Mouse (Mus musculus): ENCODE data around the gene Sap18. TPM values are rescaled to one million over a fixed set of nuclear protein-coding genes. Genes with fewer than 3 reads are reported as not detected.
"Not testable (repeated sequence)": the region's sequence is repeated elsewhere in the genome, so short reads cannot be mapped to it uniquely, and the experiment has no call there.

Gene Sap18
- polyA plus RNA-seq (2015; fragmentation: Nextera tagmentation; extraction: Ambion mirVana): 17.3 and 17.9 TPM in 2 replicates

- ATAC-seq (replicated peaks; ENCODE audit: low FRiP score, low read depth) (peak; percentile 97), DNase-seq (ENCODE audit: low spot score) (peak; percentile 99)
- peak within 1 kb of the TSS; percentile 73 for H3K4me2 ChIP-seq (ENCODE audit: low read length)
- H3K9me3 ChIP-seq (replicated peaks; ENCODE audit: low read length): no peaks in the 10 kb centered on the region
- H3K27me3 ChIP-seq (ENCODE audit: insufficient read depth, low read length): no peaks in the 10 kb centered on the region
- H3K4me3 ChIP-seq (replicated peaks; ENCODE audit: low read depth, low read length): peak within 1 kb of the TSS; percentile 63
- H3K27ac ChIP-seq: peak within 1 kb of the TSS; percentile 61
- H3K9ac ChIP-seq (ENCODE audit: low read depth, low read length): peak within 1 kb of the TSS; percentile 77
- no peak for TF ChIP-seq CTCF (IDR thresholded peaks at IDR 0.05; ENCODE audit: low read depth)
- under 1% methylated on average over 98 of the region's 99 CpGs for WGBS
- H3K4me1 ChIP-seq (replicated peaks; ENCODE audit: insufficient read depth, low read length): peaks cover 10% of the 10 kb centered on the region
- peaks cover 10% of the 10 kb centered on the region; the same call in 1 of the 2 replicates for H3K36me3 ChIP-seq (ENCODE audit: insufficient read depth, low read length)
Measured at GRCm38 (mm10) chr14:57797991-57798931, at the start of gene Sap18. Gene Sap18 (plus strand): TSS chr14:57798180.

GRCm38 (mm10) chr14:57749501-57749900, 48.5 kb upstream of the Sap18 start:
- Histone ChIP-seq H3K4me3 (replicated peaks; ENCODE audit: low read depth, low read length) (no peak overlapping the region), H3K36me3 (ENCODE audit: insufficient read depth, low read length) (no peaks in the 10 kb centered on the region), H3K4me2 (ENCODE audit: low read length) (no peak overlapping the region), H3K27me3 (ENCODE audit: insufficient read depth, low read length) (no peaks in the 10 kb centered on the region), H3K9ac (ENCODE audit: low read depth, low read length) (no peak overlapping the region), H3K27ac (no peak overlapping the region), H3K9me3 (replicated peaks; ENCODE audit: low read length) (no peaks in the 10 kb centered on the region), H3K4me1 (replicated peaks; ENCODE audit: insufficient read depth, low read length) (peaks cover 6% of the 10 kb centered on the region; the same call in 1 of the 2 replicates)
- DNase-seq (ENCODE audit: low spot score) (peak; percentile 66), ATAC-seq (replicated peaks; ENCODE audit: low FRiP score, low read depth) (no peak)
- TF ChIP-seq CTCF (IDR thresholded peaks at IDR 0.05; ENCODE audit: low read depth): no peak
- WGBS: 42% methylated on average over 2 of the region's 2 CpGs

- H3K9me3 ChIP-seq (replicated peaks; ENCODE audit: low read length); H3K4me2 ChIP-seq (ENCODE audit: low read length); H3K4me1 ChIP-seq (replicated peaks; ENCODE audit: insufficient read depth, low read length); H3K4me3 ChIP-seq (replicated peaks; ENCODE audit: low read depth, low read length); H3K36me3 ChIP-seq (ENCODE audit: insufficient read depth, low read length); H3K27me3 ChIP-seq (ENCODE audit: insufficient read depth, low read length); ATAC-seq (replicated peaks; ENCODE audit: low FRiP score, low read depth); DNase-seq (ENCODE audit: low spot score); H3K9ac ChIP-seq (ENCODE audit: low read depth, low read length); H3K27ac ChIP-seq: not testable (repeated sequence)
Measured at GRCm38 (mm10) chr14:57751006-57751405, 47.0 kb upstream of the Sap18 start.

GRCm38 (mm10) chr14:57753351-57753992, 44.5 kb upstream of the Sap18 start:
- no peak overlapping the region for H3K4me3 ChIP-seq (replicated peaks; ENCODE audit: low read depth, low read length)
- H3K4me2 ChIP-seq (ENCODE audit: low read length): no peak overlapping the region
- ATAC-seq (replicated peaks; ENCODE audit: low FRiP score, low read depth) (no peak), DNase-seq (ENCODE audit: low spot score) (peak; percentile 78)
- H3K27me3 ChIP-seq (ENCODE audit: insufficient read depth, low read length): no peaks in the 10 kb centered on the region
- no peaks in the 10 kb centered on the region for H3K9me3 ChIP-seq (replicated peaks; ENCODE audit: low read length)
- no peak for TF ChIP-seq CTCF (IDR thresholded peaks at IDR 0.05; ENCODE audit: low read depth)
- 44% methylated on average over 9 of the region's 9 CpGs for WGBS
- H3K9ac ChIP-seq (ENCODE audit: low read depth, low read length): no peak overlapping the region
- no peaks in the 10 kb centered on the region for H3K36me3 ChIP-seq (ENCODE audit: insufficient read depth, low read length)
- H3K27ac ChIP-seq: peak overlapping the region; percentile 64
- no peaks in the 10 kb centered on the region for H3K4me1 ChIP-seq (replicated peaks; ENCODE audit: insufficient read depth, low read length)

- no peak for TF ChIP-seq CTCF (IDR thresholded peaks at IDR 0.05; ENCODE audit: low read depth)
- Histone ChIP-seq H3K9ac (ENCODE audit: low read depth, low read length) (no peak overlapping the region), H3K27me3 (ENCODE audit: insufficient read depth, low read length) (no peaks in the 10 kb centered on the region), H3K9me3 (replicated peaks; ENCODE audit: low read length) (no peaks in the 10 kb centered on the region), H3K4me3 (replicated peaks; ENCODE audit: low read depth, low read length) (no peak overlapping the region), H3K4me2 (ENCODE audit: low read length) (no peak overlapping the region), H3K4me1 (replicated peaks; ENCODE audit: insufficient read depth, low read length) (0 out of 2 replicates have a peak, but pooled peaks cover 1% of the 10 kb centered on the region), H3K27ac (no peak overlapping the region), H3K36me3 (ENCODE audit: insufficient read depth, low read length) (no peaks in the 10 kb centered on the region)
- DNase-seq (ENCODE audit: low spot score): no peak
- ATAC-seq (replicated peaks; ENCODE audit: low FRiP score, low read depth): no peak
- WGBS: 92% methylated on average over 2 of the region's 2 CpGs
Measured at GRCm38 (mm10) chr14:57755661-57756060, 42.3 kb upstream of the Sap18 start.

- no peak overlapping the region for H3K9ac ChIP-seq (ENCODE audit: low read depth, low read length)
- no peak overlapping the region for H3K27ac ChIP-seq
- no peaks in the 10 kb centered on the region for H3K27me3 ChIP-seq (ENCODE audit: insufficient read depth, low read length)
- H3K36me3 ChIP-seq (ENCODE audit: insufficient read depth, low read length): no peaks in the 10 kb centered on the region
- no peak overlapping the region for H3K4me3 ChIP-seq (replicated peaks; ENCODE audit: low read depth, low read length)
- WGBS: 81% methylated on average over 4 of the region's 4 CpGs
- H3K4me2 ChIP-seq (ENCODE audit: low read length): no peak overlapping the region
- TF ChIP-seq CTCF (IDR thresholded peaks at IDR 0.05; ENCODE audit: low read depth): no peak
- H3K4me1 ChIP-seq (replicated peaks; ENCODE audit: insufficient read depth, low read length): 0 out of 2 replicates have a peak, but pooled peaks cover 6% of the 10 kb centered on the region
- ATAC-seq (replicated peaks; ENCODE audit: low FRiP score, low read depth) (no peak), DNase-seq (ENCODE audit: low spot score) (no peak)
- no peaks in the 10 kb centered on the region for H3K9me3 ChIP-seq (replicated peaks; ENCODE audit: low read length)
Measured at GRCm38 (mm10) chr14:57756094-57756493, 41.9 kb upstream of the Sap18 start.
